Mouse (Mus musculus) lung, postnatal 0 days (tissue): ENCODE measurements around the gene Vars2. TPM values are rescaled to one million over a fixed set of nuclear protein-coding genes. Genes with fewer than 3 reads are reported as not detected.

Experiments
- ATAC-seq: fragments of 200-750 bp; cut with Nextera tagmentation; 2 replicates; pipeline ENCODE4 v1.8.0; 2017; ENCODE audit warnings: moderate library complexity
- DNase-seq: peaks from one replicate; pipeline ENCODE4 v3.0.0-alpha.2; 2016; ENCODE audit warnings: low spot score
- H3K27ac ChIP-seq: fragments of 300-500 bp; sonication (generic); 2 replicates; pipeline ENCODE4 v1.5.1; 2014; ENCODE audit warnings: antibody characterized with exemption, mild to moderate bottlenecking, low read length, mixed read lengths
- H3K27me3 ChIP-seq: fragments of 300-500 bp; sonication (generic); replicated peaks from 2 replicates; pipeline ENCODE4 v1.6.1; 2014; ENCODE audit warnings: low read length, mixed read lengths; ENCODE audit not compliant: insufficient read depth
- H3K36me3 ChIP-seq: fragments of 300-500 bp; sonication (generic); 2 replicates; pipeline ENCODE4 v1.6.1; 2014; ENCODE audit warnings: low read length, mixed read lengths; ENCODE audit not compliant: insufficient read depth
- H3K4me1 ChIP-seq: fragments of 300-500 bp; sonication (generic); 2 replicates; pipeline ENCODE4 v1.6.1; 2014; ENCODE audit warnings: antibody characterized with exemption, low read depth, low read length, mixed read lengths; ENCODE audit not compliant: insufficient read depth
- H3K4me2 ChIP-seq: fragments of 300-500 bp; sonication (generic); replicated peaks from 2 replicates; pipeline ENCODE4 v1.6.1; 2014; ENCODE audit warnings: low read depth, mild to moderate bottlenecking, low read length, moderate library complexity, mixed read lengths
- H3K4me3 ChIP-seq: fragments of 300-500 bp; sonication (generic); 2 replicates; pipeline ENCODE4 v1.5.1; 2014; ENCODE audit warnings: low read depth, low read length
- H3K9ac ChIP-seq: fragments of 300-500 bp; sonication (generic); replicated peaks from 2 replicates; pipeline ENCODE4 v1.6.1; 2014; ENCODE audit warnings: low read depth, mild to moderate bottlenecking
- H3K9me3 ChIP-seq: fragments of 300-500 bp; sonication (generic); 2 replicates; pipeline ENCODE4 v1.6.1; 2016; ENCODE audit warnings: low read length, mixed read lengths
- CTCF ChIP-seq: IDR thresholded peaks from 2 replicates; pipeline ENCODE4 v1.5.1; 2016; ENCODE audit warnings: antibody characterized with exemption, mild to moderate bottlenecking
- EP300 ChIP-seq: IDR thresholded peaks from 2 replicates; pipeline ENCODE4 v1.6.1; 2016; ENCODE audit warnings: antibody characterized with exemption, mild to moderate bottlenecking, control low read depth
- WGBS: fragments of 180-500 bp; shearing (Covaris S2); extraction: QIAGEN DNeasy Blood & Tissue Kit; methylation state at CpG from one replicate; pipeline ENCODE4 v1.1.7; 2014; 5-methylcytosine and 5-hydroxymethylcytosine counted together
- polyA plus RNA-seq: library from polyadenylated mRNA; unstranded; fragments of >200 nt; fragmentation: Nextera tagmentation; extraction: Ambion mirVana; gene quantifications from 2 replicates; pipeline ENCODE4 v1.2.1, GENCODE M21; 2015

The Vars2 gene
- polyA plus RNA-seq, 1 experiment from 2014 or later, result 15.2 TPM

- DNase-seq, result peak; percentile 41
These were observed 34.0 kb upstream of the Vars2 start for GRCm38 (mm10) chr17:35701203-35701977.

GRCm38 (mm10) chr17:35700371-35700961, 33.1 kb upstream of the Vars2 start:
- TF ChIP-seq CTCF (peak; percentile 9), EP300 (no peak)
- H3K27me3 ChIP-seq, result no peaks in the 10 kb centered on the region
- peak overlapping the region; percentile 60 for H3K9ac ChIP-seq
- H3K36me3 ChIP-seq, result no peaks in the 10 kb centered on the region
- 2% methylated on average over 37 of the region's 66 CpGs for WGBS
- H3K9me3 ChIP-seq, result no peaks in the 10 kb centered on the region
- peak overlapping the region; percentile 77 for H3K4me2 ChIP-seq
- peaks cover 25% of the 10 kb centered on the region; the same call in 1 of the 2 replicates for H3K4me1 ChIP-seq
- DNase-seq (peak; percentile 91), ATAC-seq (peak; percentile 80)
- peak overlapping the region; percentile 53 for H3K4me3 ChIP-seq
- peak overlapping the region; percentile 96 for H3K27ac ChIP-seq

More at GRCm38 (mm10) chr17:35701203-35701977, 34.0 kb upstream of the Vars2 start:
- H3K4me2 ChIP-seq, result peak overlapping the region; percentile 77
- peak overlapping the region; percentile 96 for H3K27ac ChIP-seq
- no peaks in the 10 kb centered on the region for H3K27me3 ChIP-seq
- H3K36me3 ChIP-seq, result no peaks in the 10 kb centered on the region
- no peak for TF ChIP-seq EP300
- no peak for TF ChIP-seq CTCF
- peaks cover 25% of the 10 kb centered on the region; the same call in 1 of the 2 replicates for H3K4me1 ChIP-seq
- WGBS, result 4% methylated on average over 16 of the region's 16 CpGs
- ATAC-seq, result no peak
- H3K4me3 ChIP-seq, result peak overlapping the region; percentile 53
- peak overlapping the region; percentile 60 for H3K9ac ChIP-seq
- H3K9me3 ChIP-seq, result no peaks in the 10 kb centered on the region

GRCm38 (mm10) chr17:35699919-35700318, 32.5 kb upstream of the Vars2 start:
- peak; percentile 74 for ATAC-seq
- 4% methylated on average over 19 of the region's 19 CpGs for WGBS
- Histone ChIP-seq H3K4me3 (peak overlapping the region; percentile 53), H3K27ac (peak overlapping the region; percentile 96), H3K27me3 (no peaks in the 10 kb centered on the region), H3K9ac (peak overlapping the region; percentile 60), H3K9me3 (no peaks in the 10 kb centered on the region), H3K36me3 (no peaks in the 10 kb centered on the region), H3K4me1 (peaks cover 24% of the 10 kb centered on the region; the same call in 1 of the 2 replicates), H3K4me2 (peak overlapping the region; percentile 77)
- peak; percentile 94 for DNase-seq
- TF ChIP-seq CTCF (no peak), EP300 (no peak)

- DNase-seq (no peak), ATAC-seq (no peak)
- H3K9ac ChIP-seq, result no peak overlapping the region
- peak overlapping the region; percentile 75 for H3K27ac ChIP-seq
- peak overlapping the region; percentile 56 for H3K4me2 ChIP-seq
- H3K27me3 ChIP-seq, result no peaks in the 10 kb centered on the region
- TF ChIP-seq CTCF (no peak), EP300 (no peak)
- WGBS, result 28% methylated on average over 5 of the region's 5 CpGs
- no peaks in the 10 kb centered on the region for H3K9me3 ChIP-seq
- H3K36me3 ChIP-seq, result no peaks in the 10 kb centered on the region
- H3K4me1 ChIP-seq, result peaks cover 11% of the 10 kb centered on the region; the same call in 1 of the 2 replicates
- H3K4me3 ChIP-seq, result no peak overlapping the region
These were observed 31.1 kb upstream of the Vars2 start for GRCm38 (mm10) chr17:35698501-35698883.

GRCm38 (mm10) chr17:35697759-35698500, 30.5 kb upstream of the Vars2 start:
- Histone ChIP-seq H3K36me3 (peaks cover 3% of the 10 kb centered on the region; the same call in 1 of the 2 replicates), H3K9ac (0 out of 2 replicates have a peak overlapping the region, but pooled peaks have one; percentile 23), H3K4me2 (peak overlapping the region; percentile 56), H3K4me1 (peaks cover 11% of the 10 kb centered on the region; the same call in 1 of the 2 replicates), H3K27ac (peak overlapping the region; percentile 75), H3K4me3 (peak overlapping the region; percentile 4; the same call in 1 of the 2 replicates), H3K27me3 (no peaks in the 10 kb centered on the region), H3K9me3 (no peaks in the 10 kb centered on the region)
- WGBS, result 9% methylated on average over 15 of the region's 16 CpGs
- DNase-seq (peak; percentile 71), ATAC-seq (peak; percentile 37)
- TF ChIP-seq CTCF, result no peak
- no peak for TF ChIP-seq EP300
